In genomic region chr12:80724853-80725559, GRCm38 (mm10) we compare ENCODE assay signal across 8 mouse cellular contexts. TPM values are rescaled to one million over a fixed set of nuclear protein-coding genes. Genes with fewer than 3 reads are reported as not detected.
DNase-seq lines count a peak whose midpoint lies in the region; ATAC-seq and TF ChIP-seq lines count a peak whose summit lies in the region.

No protein-coding gene starts in this region.

- intact Hi-C loops in heart, adult 2 months (cut with DNase I): loop anchor here (2.0 to 10.0 kb wide), 4 partner anchors 44 to 568 kb away; no protein-coding TSS in a partner anchor

- no peaks in the 10 kb centered on the region for H3K9me3 ChIP-seq in liver, embryonic 15.5 days (replicated peaks)

- no peak overlapping the region for H3K4me3 ChIP-seq in cortical plate, adult 2 months (ENCODE audit: insufficient read depth, low read length)
- no peak overlapping the region for H3K4me3 ChIP-seq in heart, adult 2 months
- H3K4me3 ChIP-seq in liver, embryonic 15.5 days (replicated peaks): no peak overlapping the region

- WGBS in heart, adult 2 months: 24% methylated on average over 10 of the region's 10 CpGs
- WGBS in liver, embryonic 15.5 days (ENCODE audit: insufficient replicate concordance): 20% methylated on average over 10 of the region's 10 CpGs

- no peak overlapping the region for H3K9ac ChIP-seq in heart, adult 2 months (ENCODE audit: low read depth, low read length)
- no peak overlapping the region for H3K9ac ChIP-seq in liver, embryonic 15.5 days

- no peak for TF ChIP-seq POLR2A in cortical plate, adult 2 months (IDR thresholded peaks at IDR 0.05; ENCODE audit: extremely low read depth, insufficient read depth, low read length)
- no peak for TF ChIP-seq POLR2A in heart, adult 2 months (IDR thresholded peaks at IDR 0.05; ENCODE audit: insufficient read depth, low read depth, low read length)

- TF ChIP-seq EP300 in heart, adult 2 months (IDR thresholded peaks at IDR 0.05; ENCODE audit: insufficient read depth, low read depth, low read length): peak; percentile 77; the same call in 1 of the 2 replicates

- H3K79me2 ChIP-seq in heart, adult 2 months (replicated peaks; ENCODE audit: control insufficient read depth, insufficient read depth, low read length): no peaks in the 10 kb centered on the region

- peak overlapping the region; percentile 7; the same call in 1 of the 2 replicates for H3K4me2 ChIP-seq in liver, embryonic 15.5 days

- no peaks in the 10 kb centered on the region for H3K36me3 ChIP-seq in heart, adult 2 months (ENCODE audit: control insufficient read depth, insufficient read depth, low read length)
- no peaks in the 10 kb centered on the region for H3K36me3 ChIP-seq in liver, embryonic 15.5 days (replicated peaks)

- TF ChIP-seq CTCF in cortical plate, adult 2 months (IDR thresholded peaks at IDR 0.05; ENCODE audit: extremely low read depth, insufficient read depth, low read length): peak; percentile 88
- TF ChIP-seq CTCF in heart, adult 2 months (IDR thresholded peaks at IDR 0.05): no peak; the same call in none of the 2 replicates

- no peak overlapping the region for H3K27ac ChIP-seq in cortical plate, adult 2 months (ENCODE audit: insufficient read depth, low read length)
- H3K27ac ChIP-seq in heart, adult 2 months: no peak overlapping the region
- no peak overlapping the region for H3K27ac ChIP-seq in liver, embryonic 15.5 days (replicated peaks)

- no peaks in the 10 kb centered on the region for H3K4me1 ChIP-seq in cortical plate, adult 2 months (ENCODE audit: control insufficient read depth, insufficient read depth, low read length)
- no peaks in the 10 kb centered on the region for H3K4me1 ChIP-seq in heart, adult 2 months (ENCODE audit: control insufficient read depth, insufficient read depth, low read length)
- no peaks in the 10 kb centered on the region; the same call in 1 of the 2 replicates for H3K4me1 ChIP-seq in liver, embryonic 15.5 days (replicated peaks)

- H3K27me3 ChIP-seq in heart, adult 2 months (ENCODE audit: control insufficient read depth, insufficient read depth, low read length): no peaks in the 10 kb centered on the region
- peaks cover 9% of the 10 kb centered on the region; the same call in 1 of the 2 replicates for H3K27me3 ChIP-seq in liver, embryonic 15.5 days

- no peak for ATAC-seq in liver, embryonic 15.5 days (ENCODE audit: insufficient read depth)

- peak; percentile 55 for DNase-seq in CD4-positive helper T cell, adult 2 months (ENCODE audit: low read depth, low spot score)
- peak; percentile 70 to 92 for DNase-seq in adrenal gland, adult (ENCODE audit: inconsistent age in 2 of 2, low spot score in 1 of 2)
- DNase-seq in heart, adult 2 months: peak; percentile 63 to 85
- DNase-seq in kidney, postnatal 36 days: peak; percentile 93 to 97
- DNase-seq in retina, postnatal 7 days (ENCODE audit: low read depth, low spot score): peak; percentile 60
- peak; percentile 78 for DNase-seq in thymus, postnatal 25 days

RNA-seq across cellular contexts. Expression of gene Plekhd1, which starts 32.6 kb away (rescaled TPM):
- polyA plus RNA-seq in cortical plate, adult 2 months (2012; rRNA removed): 2.3 and 2.6 TPM in 2 replicates
- total RNA-seq in heart, adult 2 months (2021): not detected
- polyA plus RNA-seq in heart, adult 2 months (2012; rRNA removed): 0.27 and 0.41 TPM in 2 replicates
- 0.18 and 0.30 TPM in 2 replicates for polyA plus RNA-seq in liver, embryonic 15.5 days (2015; fragmentation: Nextera tagmentation; extraction: Ambion mirVana)

RNA-seq across cellular contexts. Expression of gene Ccdc177, which starts 35.5 kb away (rescaled TPM):
- 5.6 and 7.5 TPM in 2 replicates for polyA plus RNA-seq in cortical plate, adult 2 months (2012; rRNA removed)
- total RNA-seq in heart, adult 2 months (2021): under 1 TPM in 1 of 2 experiments, not detected in 1; 0.05 TPM
- polyA plus RNA-seq in heart, adult 2 months (2012; rRNA removed): not detected in 2 replicates
- polyA plus RNA-seq in liver, embryonic 15.5 days (2015; fragmentation: Nextera tagmentation; extraction: Ambion mirVana): not detected in 2 replicates
